Mouse (Mus musculus): Measurements from ENCODE around the gene Chrng.

- TF ChIP-seq POLR2A (IDR thresholded peaks at IDR 0.05; ENCODE audit: control insufficient read depth, low read depth, low read length) (no peak), CTCF (IDR thresholded peaks at IDR 0.05; ENCODE audit: control insufficient read depth, insufficient read depth, insufficient replicate concordance, low read depth, low read length) (no peak)
Observed at GRCm38 (mm10) chr1:87226409-87227159, 22.1 kb downstream of the Chrng start.

Measured in testis, adult 2 months (tissue).